Mouse (Mus musculus) neutrophil, adult 5-6 weeks (primary cell): ENCODE data around the gene Erg28. TPM values are rescaled to one million over a fixed set of nuclear protein-coding genes. Genes with fewer than 3 reads are reported as not detected.

Experiments
- total RNA-seq: library from RNA; stranded (forward); fragments of 200-1000 nt; gene quantifications from 2 replicates; pipeline ENCODE4 v1.2.3, GENCODE M21; 2017

Gene Erg28
- total RNA-seq, 1 experiment from 2014 or later: 22.7 TPM

Other genes with a start within 250 kb of the Erg28 start
- 63.4 and 67.7 TPM in 2 replicates for gene Jdp2, start 225.5 kb downstream of the Erg28 start, total RNA-seq
- 48.5 and 55.7 TPM in 2 replicates for gene Batf, start 137.9 kb downstream of the Erg28 start, total RNA-seq
- gene Flvcr2, start 78.0 kb downstream of the Erg28 start, total RNA-seq: not detected in 2 replicates
- 17.6 and 28.7 TPM in 2 replicates for gene Ttll5, start 109 bp upstream of the Erg28 start, total RNA-seq